Mouse (Mus musculus) v-Abl transformed pro-B cells (cell line): ENCODE data around the gene Parvb.

ENCODE experiments used
- in situ Hi-C, 2 experiments: fragments of 400-800 bp; cut with MboI; formaldehyde crosslinking; loops; one replicate each; pipeline ENCODE4 v1.15.1; 2025; ENCODE audit not compliant: unreplicated experiment in 2 of 2

Parvb gene

GRCm38 (mm10) chr15:84231721-84232561 lies at the start of gene Parvb:
Gene Parvb, plus strand, starts transcription at chr15:84232043.
- in situ Hi-C loops = no loop called here

DNA sequence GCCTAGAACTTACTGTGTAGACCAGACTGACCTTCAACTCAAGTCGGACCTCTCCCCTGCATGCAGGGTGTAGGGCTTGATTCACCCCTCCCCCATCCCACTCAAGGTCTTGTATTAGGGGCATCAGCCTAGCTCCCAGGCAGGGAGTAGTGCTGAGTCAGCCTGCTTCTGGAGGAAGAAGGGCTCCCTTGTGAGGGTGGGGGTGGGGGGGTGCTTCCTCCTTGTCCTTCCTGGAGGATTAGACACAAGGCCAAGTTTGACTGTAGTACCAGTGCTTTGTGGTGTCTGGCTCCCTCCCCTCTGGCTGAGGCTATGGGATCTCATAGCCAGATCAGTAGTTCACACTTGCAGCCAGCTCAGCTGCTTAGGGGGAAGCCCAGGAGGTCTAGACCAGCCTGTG lies 47.9 kb upstream of the Parvb start:
- in situ Hi-C loops = no loop called here

GRCm38 (mm10) chr15:84186196-84186595 lies 45.6 kb upstream of the Parvb start:
- in situ Hi-C loops = no loop called here

GRCm38 (mm10) chr15:84188887-84189530 lies 42.8 kb upstream of the Parvb start:
- in situ Hi-C loops = no loop called here

- in situ Hi-C loops = no loop called here
Observed at GRCm38 (mm10) chr15:84189881-84190280, 42.0 kb upstream of the Parvb start.

- in situ Hi-C loops = no loop called here
Observed at GRCm38 (mm10) chr15:84191724-84192057, 40.2 kb upstream of the Parvb start.

DNA sequence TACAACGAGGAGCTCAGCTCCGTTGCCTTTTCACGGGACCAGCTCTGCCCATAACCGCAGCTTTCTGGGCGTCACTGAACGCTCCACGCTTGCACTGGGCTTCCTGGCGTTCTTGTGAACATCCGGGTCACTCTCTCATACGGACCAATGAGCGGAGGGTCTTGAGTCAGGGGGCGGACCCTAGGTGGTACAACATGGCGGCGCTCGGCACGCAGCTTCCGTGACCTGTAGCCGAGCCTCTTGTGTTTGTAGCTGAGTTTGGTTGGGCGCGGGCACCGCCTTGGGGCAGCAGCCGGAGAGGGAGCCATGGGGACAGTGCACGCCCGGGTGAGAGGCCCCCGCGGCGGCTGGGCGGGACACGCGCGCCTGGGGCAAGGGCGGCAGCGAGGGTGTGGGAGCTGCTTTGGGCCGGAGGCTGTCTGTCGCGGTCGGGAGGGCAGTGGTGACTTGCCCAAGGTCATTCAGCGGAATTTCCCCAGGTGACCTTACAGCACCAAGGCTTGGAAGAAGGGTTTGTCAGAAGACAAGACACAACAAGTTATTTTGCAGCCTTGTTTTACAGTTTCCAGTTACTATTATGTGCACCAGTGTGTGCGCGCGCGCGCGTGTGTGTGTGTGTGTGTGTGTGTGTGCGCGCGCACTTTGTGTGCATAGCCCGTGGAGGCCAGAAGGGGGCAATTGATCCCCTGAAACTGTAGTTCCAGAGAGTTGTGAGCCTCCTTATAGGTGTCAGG lies 39.6 kb upstream of the Parvb start, which contains the start of gene Samm50:
Samm50 (plus strand) TSS at position 184 of the 734 bp plus-strand sequence.
- in situ Hi-C loops = no loop called here

GRCm38 (mm10) chr15:84196486-84197165 lies 35.2 kb upstream of the Parvb start:
- in situ Hi-C loops = no loop called here

DNA sequence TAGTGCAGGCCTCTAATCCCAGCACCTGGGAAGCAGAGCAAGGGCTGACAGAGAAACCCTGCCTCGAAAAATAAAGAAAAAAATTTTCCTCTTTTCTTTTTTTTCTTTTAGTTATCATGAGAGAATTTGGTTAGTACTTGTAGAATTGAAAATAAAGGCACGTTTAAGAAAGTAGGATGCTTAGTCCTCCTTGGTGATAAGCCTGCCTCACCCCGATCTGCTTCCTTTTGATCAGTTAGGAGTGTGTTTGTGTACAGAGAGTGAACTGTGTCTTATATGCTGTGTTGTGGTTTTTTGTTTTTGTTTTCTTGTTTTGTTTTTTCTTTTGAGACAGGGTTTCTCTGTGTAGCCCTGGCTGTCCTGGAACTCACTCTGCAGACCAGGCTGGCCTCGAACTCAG lies 24.5 kb upstream of the Parvb start:
- in situ Hi-C loops = no loop called here

- in situ Hi-C loops = loop anchor here in 1 of 2 experiments (5.0 to 10.0 kb wide), 3 partner anchors 73 to 403 kb away; no protein-coding TSS in a partner anchor
Observed at GRCm38 (mm10) chr15:84209517-84210412, 22.1 kb upstream of the Parvb start.

- in situ Hi-C loops = loop anchor here in 1 of 2 experiments (5.0 to 10.0 kb wide), 3 partner anchors 72 to 402 kb away; no protein-coding TSS in a partner anchor
Observed at GRCm38 (mm10) chr15:84210461-84210860, 21.4 kb upstream of the Parvb start.

DNA sequence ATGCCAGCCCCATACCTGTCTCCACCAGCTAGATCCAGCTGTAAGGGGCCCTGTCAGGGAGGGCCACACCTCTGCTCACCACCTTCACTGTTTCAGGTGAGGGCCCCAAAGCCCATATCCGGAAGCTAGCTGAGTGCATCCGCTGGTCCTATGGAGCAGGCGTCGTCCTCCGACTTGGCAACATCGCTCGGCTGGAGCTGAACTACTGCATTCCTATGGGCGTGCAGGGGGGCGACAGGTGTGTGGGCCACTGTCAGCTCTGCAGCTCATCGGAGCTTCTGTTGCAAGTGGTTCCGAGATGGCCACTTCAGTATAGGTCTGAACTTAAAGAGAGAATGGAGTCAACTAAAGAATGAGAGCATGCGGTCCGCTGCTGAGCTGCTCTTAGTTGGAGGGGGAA lies 20.9 kb upstream of the Parvb start:
- in situ Hi-C loops = loop anchor here in 1 of 2 experiments (5.0 to 10.0 kb wide), 3 partner anchors 71 to 401 kb away; no protein-coding TSS in a partner anchor

DNA sequence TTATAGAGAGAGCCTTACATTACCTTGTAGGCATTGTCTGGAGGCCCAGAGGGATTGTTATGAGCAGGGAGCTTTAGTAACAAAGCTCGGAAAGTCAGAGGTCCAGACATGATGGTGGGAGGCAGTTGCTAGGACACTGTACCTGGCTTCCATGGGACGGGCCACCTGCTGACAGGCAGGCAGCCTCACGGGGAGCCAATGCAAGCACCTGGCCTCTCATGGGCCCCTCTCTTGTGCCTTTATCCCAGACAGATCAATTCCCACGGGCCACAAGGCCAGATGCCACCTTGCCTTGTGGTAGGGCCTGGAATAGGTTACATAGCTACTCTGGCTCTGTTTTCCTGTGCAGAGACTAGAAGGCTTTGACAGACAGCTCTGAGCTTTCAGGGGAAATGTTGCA lies 20.3 kb upstream of the Parvb start:
- in situ Hi-C loops = loop anchor here in 1 of 2 experiments (5.0 to 10.0 kb wide), 3 partner anchors 71 to 401 kb away; no protein-coding TSS in a partner anchor

GRCm38 (mm10) chr15:84212031-84212755 lies 19.6 kb upstream of the Parvb start:
- in situ Hi-C loops = loop anchor here in 1 of 2 experiments (5.0 to 10.0 kb wide), 3 partner anchors 70 to 400 kb away; no protein-coding TSS in a partner anchor

DNA sequence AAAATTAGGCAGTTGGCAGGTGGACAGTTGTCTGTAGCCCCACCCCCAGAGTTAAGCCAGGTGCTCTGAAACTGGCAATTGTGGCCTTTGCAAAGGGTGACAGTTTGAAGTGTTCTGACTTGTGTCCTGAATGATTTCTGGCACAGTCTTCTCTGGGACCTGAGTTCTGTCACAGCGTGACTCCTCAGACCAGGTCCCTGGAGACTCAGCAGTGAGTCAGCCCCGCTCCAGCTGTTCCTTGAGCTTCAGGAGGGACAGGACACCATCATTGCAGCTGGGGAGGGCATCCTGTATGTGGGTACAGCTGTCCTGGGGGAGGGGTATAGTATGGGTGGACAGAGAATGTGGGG lies 19.1 kb upstream of the Parvb start:
- in situ Hi-C loops = loop anchor here in 1 of 2 experiments (5.0 to 10.0 kb wide), 3 partner anchors 70 to 400 kb away; no protein-coding TSS in a partner anchor

DNA sequence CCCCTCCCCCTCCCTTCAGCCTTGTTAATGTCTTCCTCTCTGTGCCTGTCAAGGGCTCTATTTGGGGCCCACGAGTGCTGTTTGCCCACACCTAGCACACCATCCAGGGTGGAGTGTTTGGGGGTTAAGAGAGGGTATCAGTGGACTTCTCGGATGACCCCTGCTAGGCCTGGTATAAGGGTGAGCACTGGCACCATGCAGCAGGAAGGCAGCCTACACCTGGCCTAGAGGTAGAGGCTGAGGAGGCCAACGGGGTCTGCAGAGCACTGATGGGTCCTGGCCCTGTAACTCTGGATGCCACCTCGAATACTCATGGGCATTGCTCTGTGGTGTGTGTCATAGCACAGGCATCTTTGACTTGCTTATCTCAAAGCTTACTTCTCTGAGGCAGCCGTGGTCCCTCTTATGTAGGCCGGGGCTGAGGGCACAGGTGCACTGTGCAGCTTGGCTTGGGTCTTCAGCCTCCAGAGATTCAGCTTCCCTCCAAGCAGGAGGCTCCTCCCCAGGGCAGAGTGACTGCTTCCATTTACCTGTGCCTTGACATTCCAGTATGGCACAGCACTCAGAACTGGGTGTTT lies 18.6 kb upstream of the Parvb start:
- in situ Hi-C loops = loop anchor here in 1 of 2 experiments (5.0 to 10.0 kb wide), 3 partner anchors 69 to 399 kb away; no protein-coding TSS in a partner anchor

GRCm38 (mm10) chr15:84214476-84214875 lies 17.4 kb upstream of the Parvb start:
- in situ Hi-C loops = loop anchor here in 1 of 2 experiments (5.0 to 10.0 kb wide), 3 partner anchors 68 to 398 kb away; no protein-coding TSS in a partner anchor

GRCm38 (mm10) chr15:84215273-84215672 lies 16.6 kb upstream of the Parvb start:
- in situ Hi-C loops = loop anchor here (5.0 to 10.0 kb wide), 2 partner anchors 320 to 397 kb away; no protein-coding TSS in a partner anchor
